21 mouse cellular contexts compared by ENCODE assay signal in genomic region chr1:177568056-177568816, GRCm38 (mm10).
DNase-seq lines count a peak whose midpoint lies in the region; ATAC-seq lines count a peak whose summit lies in the region.
"Had no signal": no experiment of that assay in that cellular context is flagged by ENCODE, and none has a peak within 500 bp of the region (broad histone marks: within the 10 kb centered on the region; RNA-seq: fewer than 3 reads in every experiment).

No protein-coding gene starts in this region.

- H3K79me2 ChIP-seq in macrophage (ENCODE audit: inconsistent target), result no peaks in the 10 kb centered on the region

- intact Hi-C loops in heart, postnatal 14 days (cut with DNase I), result no loop called here

- 0 out of 2 replicates have a peak overlapping the region, but pooled peaks have one; percentile 8 for H3K9ac ChIP-seq in heart, embryonic 13.5 days
- H3K9ac ChIP-seq in forebrain, embryonic 15.5 days (replicated peaks), result no peak overlapping the region
- H3K9ac ChIP-seq: forebrain, embryonic 13.5 days; heart, embryonic 12.5 days; hindbrain, embryonic 14.5 days; intestine, embryonic 15.5 days had no signal

- H3K27me3 ChIP-seq in heart, embryonic 13.5 days (replicated peaks), result no peaks in the 10 kb centered on the region
- no peaks in the 10 kb centered on the region for H3K27me3 ChIP-seq in forebrain, embryonic 15.5 days
- H3K27me3 ChIP-seq: forebrain, embryonic 13.5 days; heart, embryonic 12.5 days; intestine, embryonic 15.5 days had no signal

- H3K4me1 ChIP-seq in heart, embryonic 13.5 days, result peaks cover 9% of the 10 kb centered on the region
- peaks cover 12% of the 10 kb centered on the region; the same call in 1 of the 2 replicates for H3K4me1 ChIP-seq in forebrain, embryonic 15.5 days
- H3K4me1 ChIP-seq: embryonic facial prominence, embryonic 10.5 days; forebrain, embryonic 13.5 days; intestine, embryonic 15.5 days had no signal

- ATAC-seq in heart, embryonic 13.5 days (ENCODE audit: extremely low read depth, insufficient number of reproducible peaks, low FRiP score, low TSS enrichment), result no peak
- peak; percentile 93 for ATAC-seq in common myeloid progenitor, adult 5-6 weeks (replicated peaks; ENCODE audit: low read depth, poor library complexity, severe bottlenecking)
- no peak for ATAC-seq in forebrain, embryonic 15.5 days (replicated peaks)
- ATAC-seq: CD4-positive, CD25-positive, alpha-beta regulatory T cell, adult 4 months; forebrain, embryonic 13.5 days; intestine, embryonic 15.5 days had no signal

- no peak overlapping the region for H3K4me3 ChIP-seq in heart, embryonic 13.5 days
- H3K4me3 ChIP-seq in macrophage (ENCODE audit: inconsistent target), result no peak overlapping the region
- no peak overlapping the region for H3K4me3 ChIP-seq in forebrain, embryonic 15.5 days
- H3K4me3 ChIP-seq: embryonic facial prominence, embryonic 10.5 days; forebrain, embryonic 13.5 days; gastrocnemius, adult 2 months; heart, embryonic 12.5 days; hindbrain, embryonic 10.5 days; intestine, embryonic 15.5 days had no signal

- H3K36me3 ChIP-seq in heart, embryonic 13.5 days, result no peaks in the 10 kb centered on the region
- H3K36me3 ChIP-seq in macrophage (ENCODE audit: inconsistent target), result no peaks in the 10 kb centered on the region
- no peaks in the 10 kb centered on the region for H3K36me3 ChIP-seq in forebrain, embryonic 15.5 days
- H3K36me3 ChIP-seq: embryonic facial prominence, embryonic 10.5 days; G1E; heart, embryonic 12.5 days; hindbrain, embryonic 10.5 days; intestine, embryonic 15.5 days had no signal

- WGBS in heart, embryonic 13.5 days, result 52% methylated on average over 9 of the region's 9 CpGs
- WGBS in macrophage (ENCODE audit: missing documents), result 69% methylated on average over 9 of the region's 9 CpGs
- WGBS in forebrain, embryonic 15.5 days, result 87% methylated on average over 9 of the region's 9 CpGs

- H3K4me2 ChIP-seq in heart, embryonic 13.5 days, result no peak overlapping the region
- H3K4me2 ChIP-seq in forebrain, embryonic 15.5 days (replicated peaks), result no peak overlapping the region
- H3K4me2 ChIP-seq: forebrain, embryonic 13.5 days; heart, embryonic 12.5 days; hindbrain, embryonic 14.5 days; intestine, embryonic 15.5 days had no signal

- H3K27ac ChIP-seq in heart, embryonic 13.5 days (replicated peaks), result no peak overlapping the region
- peak overlapping the region; percentile 39 for H3K27ac ChIP-seq in macrophage
- H3K27ac ChIP-seq in forebrain, embryonic 15.5 days (replicated peaks), result no peak overlapping the region
- H3K27ac ChIP-seq: embryonic facial prominence, embryonic 10.5 days; forebrain, embryonic 13.5 days; gastrocnemius, adult 2 months; hindbrain, embryonic 10.5 days; hindbrain, embryonic 14.5 days; intestine, embryonic 15.5 days had no signal

- H3K9me3 ChIP-seq in heart, embryonic 13.5 days, result no peaks in the 10 kb centered on the region
- H3K9me3 ChIP-seq in forebrain, embryonic 15.5 days, result no peaks in the 10 kb centered on the region
- H3K9me3 ChIP-seq: embryonic facial prominence, embryonic 10.5 days; forebrain, embryonic 13.5 days; heart, embryonic 12.5 days; hindbrain, embryonic 10.5 days; intestine, embryonic 15.5 days had no signal

- no peak for DNase-seq in heart, postnatal 14 days
- DNase-seq in layer of hippocampus, adult 9-10 months (ENCODE audit: low spot score), result no peak
- DNase-seq: adrenal gland, postnatal 10 days; B cell, adult 2 months; cerebellum, adult 11 months; cerebellum, adult 8-10 months; cerebellum, postnatal 36 days; gastrocnemius, adult 2 months; gastrocnemius, postnatal 25 days had no signal
